Mouse (Mus musculus) intestine, embryonic 14.5 days (tissue): Measurements from ENCODE around the gene Pgs1. TPM values are rescaled to one million over a fixed set of nuclear protein-coding genes. Genes with fewer than 3 reads are reported as not detected.

Experiments used
- ATAC-seq: fragments of 200-750 bp; cut with Nextera tagmentation; replicated peaks from 2 replicates; pipeline ENCODE4 v1.8.0; 2017; ENCODE audit warnings: low read depth, moderate number of reproducible peaks, moderate TSS enrichment, moderate library complexity; ENCODE audit not compliant: low FRiP score, low TSS enrichment
- DNase-seq: peaks from one replicate; pipeline ENCODE4 v3.0.0-alpha.2; 2018; ENCODE audit warnings: low spot score
- H3K27ac ChIP-seq: fragments of 300-500 bp; sonication (generic); 2 replicates; pipeline ENCODE4 v1.5.1; 2014; ENCODE audit warnings: low read depth, mild to moderate bottlenecking, control low read depth
- H3K27me3 ChIP-seq: fragments of 300-500 bp; sonication (generic); replicated peaks from 2 replicates; pipeline ENCODE4 v1.6.1; 2014; ENCODE audit warnings: low read length, control low read depth; ENCODE audit not compliant: control insufficient read depth, insufficient read depth
- H3K36me3 ChIP-seq: fragments of 300-500 bp; sonication (generic); 2 replicates; pipeline ENCODE4 v1.6.1; 2014; ENCODE audit warnings: low read length, control low read depth; ENCODE audit not compliant: control insufficient read depth, insufficient read depth
- H3K4me1 ChIP-seq: fragments of 300-500 bp; sonication (generic); replicated peaks from 2 replicates; pipeline ENCODE4 v1.6.1; 2014; ENCODE audit warnings: low read length, control low read depth, mixed read lengths; ENCODE audit not compliant: control insufficient read depth, insufficient read depth
- H3K4me2 ChIP-seq: fragments of 300-500 bp; sonication (generic); 2 replicates; pipeline ENCODE4 v1.6.1; 2014; ENCODE audit warnings: low read length
- H3K4me3 ChIP-seq: fragments of 300-500 bp; sonication (generic); 2 replicates; pipeline ENCODE4 v1.5.1; 2014; ENCODE audit warnings: low read depth, low read length, control low read depth, mixed read lengths
- H3K9ac ChIP-seq: fragments of 300-500 bp; sonication (generic); 2 replicates; pipeline ENCODE4 v1.6.1; 2014; ENCODE audit warnings: mild to moderate bottlenecking, low read length
- H3K9me3 ChIP-seq: fragments of 300-500 bp; sonication (generic); 2 replicates; pipeline ENCODE4 v1.6.1; 2016; ENCODE audit warnings: low read length, control low read depth; ENCODE audit not compliant: control insufficient read depth
- WGBS: fragments of 180-500 bp; shearing (Covaris S2); extraction: QIAGEN DNeasy Blood & Tissue Kit; methylation state at CpG from one replicate; pipeline ENCODE4 v1.1.7; 2014; 5-methylcytosine and 5-hydroxymethylcytosine counted together
- polyA plus RNA-seq: library from polyadenylated mRNA; unstranded; fragments of >200 nt; fragmentation: Nextera tagmentation; extraction: Ambion mirVana; gene quantifications from 2 replicates; pipeline ENCODE4 v1.2.1, GENCODE M21; 2014

The Pgs1 gene
- polyA plus RNA-seq, 1 experiment from 2014 or later, result 31.6 TPM

- H3K4me2 ChIP-seq, result no peak overlapping the region
- H3K36me3 ChIP-seq, result peaks cover 4% of the 10 kb centered on the region; the same call in 1 of the 2 replicates
- no peak overlapping the region for H3K27ac ChIP-seq
- peaks cover 70% of the 10 kb centered on the region for H3K4me1 ChIP-seq
- DNase-seq, result no peak
- WGBS, result 36% methylated on average over 9 of the region's 9 CpGs
- no peak overlapping the region for H3K4me3 ChIP-seq
- no peak for ATAC-seq
- H3K9me3 ChIP-seq, result no peaks in the 10 kb centered on the region
- H3K27me3 ChIP-seq, result no peaks in the 10 kb centered on the region
- H3K9ac ChIP-seq, result no peak overlapping the region
Measured at GRCm38 (mm10) chr11:117965561-117965981, 20.5 kb upstream of the Pgs1 start.

GRCm38 (mm10) chr11:117966506-117967100 lies 19.5 kb upstream of the Pgs1 start:
- DNase-seq (no peak), ATAC-seq (no peak)
- Histone ChIP-seq H3K4me3 (peak overlapping the region; percentile 77; the same call in 1 of the 2 replicates), H3K9ac (no peak overlapping the region), H3K27me3 (no peaks in the 10 kb centered on the region), H3K4me2 (peak overlapping the region; percentile 75), H3K36me3 (peaks cover 4% of the 10 kb centered on the region; the same call in 1 of the 2 replicates), H3K4me1 (peaks cover 64% of the 10 kb centered on the region), H3K27ac (no peak overlapping the region), H3K9me3 (no peaks in the 10 kb centered on the region)
- WGBS, result 58% methylated on average over 7 of the region's 7 CpGs

- Histone ChIP-seq H3K9me3 (no peaks in the 10 kb centered on the region), H3K27ac (peak overlapping the region; percentile 97; the same call in 1 of the 2 replicates), H3K36me3 (peaks cover 4% of the 10 kb centered on the region; the same call in 1 of the 2 replicates), H3K4me3 (peak overlapping the region; percentile 77), H3K9ac (peak overlapping the region; percentile 90), H3K4me1 (peaks cover 56% of the 10 kb centered on the region), H3K4me2 (peak overlapping the region; percentile 75), H3K27me3 (0 out of 2 replicates have a peak, but pooled peaks cover under 1% of the 10 kb centered on the region)
- no peak for ATAC-seq
- no peak for DNase-seq
- WGBS, result 15% methylated on average over 34 of the region's 34 CpGs
Measured at GRCm38 (mm10) chr11:117967249-117968015, 18.7 kb upstream of the Pgs1 start.

- peaks cover 49% of the 10 kb centered on the region for H3K4me1 ChIP-seq
- H3K9ac ChIP-seq, result peak overlapping the region; percentile 90
- peak overlapping the region; percentile 97 for H3K27ac ChIP-seq
- H3K36me3 ChIP-seq, result peaks cover 4% of the 10 kb centered on the region; the same call in 1 of the 2 replicates
- H3K4me3 ChIP-seq, result peak overlapping the region; percentile 77
- ATAC-seq, result no peak
- peak overlapping the region; percentile 75 for H3K4me2 ChIP-seq
- H3K9me3 ChIP-seq, result no peaks in the 10 kb centered on the region
- WGBS, result under 1% methylated on average over 63 of the region's 64 CpGs
- DNase-seq, result peak; percentile 82
- 0 out of 2 replicates have a peak, but pooled peaks cover 3% of the 10 kb centered on the region for H3K27me3 ChIP-seq
Measured at GRCm38 (mm10) chr11:117968016-117968671, 17.9 kb upstream of the Pgs1 start.

- WGBS, result under 1% methylated on average over 31 of the region's 34 CpGs
- Histone ChIP-seq H3K27me3 (0 out of 2 replicates have a peak, but pooled peaks cover 3% of the 10 kb centered on the region), H3K27ac (peak overlapping the region; percentile 97), H3K4me3 (peak overlapping the region; percentile 77), H3K36me3 (peaks cover 4% of the 10 kb centered on the region; the same call in 1 of the 2 replicates), H3K9ac (peak overlapping the region; percentile 90), H3K9me3 (no peaks in the 10 kb centered on the region), H3K4me1 (peaks cover 46% of the 10 kb centered on the region), H3K4me2 (peak overlapping the region; percentile 75)
- ATAC-seq (no peak; the same call in 1 of the 2 replicates), DNase-seq (no peak)
Measured at GRCm38 (mm10) chr11:117968716-117969099, 17.4 kb upstream of the Pgs1 start.

- ATAC-seq (peak; percentile 94), DNase-seq (peak; percentile 98)
- Histone ChIP-seq H3K4me2 (peak overlapping the region; percentile 75), H3K27me3 (0 out of 2 replicates have a peak, but pooled peaks cover 3% of the 10 kb centered on the region), H3K4me3 (peak overlapping the region; percentile 77), H3K4me1 (peaks cover 44% of the 10 kb centered on the region), H3K9ac (peak overlapping the region; percentile 90), H3K9me3 (no peaks in the 10 kb centered on the region), H3K27ac (peak overlapping the region; percentile 97), H3K36me3 (peaks cover 4% of the 10 kb centered on the region; the same call in 1 of the 2 replicates)
- WGBS, result under 1% methylated on average over 52 of the region's 65 CpGs
Measured at GRCm38 (mm10) chr11:117969100-117969944, 16.8 kb upstream of the Pgs1 start.

- H3K9me3 ChIP-seq, result no peaks in the 10 kb centered on the region
- 0 out of 2 replicates have a peak, but pooled peaks cover 3% of the 10 kb centered on the region for H3K27me3 ChIP-seq
- peak; percentile 29 for ATAC-seq
- H3K36me3 ChIP-seq, result peaks cover 4% of the 10 kb centered on the region; the same call in 1 of the 2 replicates
- peak; percentile 100 for DNase-seq
- 8% methylated on average over 21 of the region's 21 CpGs for WGBS
- peak within 1 kb of the TSS; percentile 77 for H3K4me3 ChIP-seq
- H3K27ac ChIP-seq, result peak within 1 kb of the TSS; percentile 97
- peak within 1 kb of the TSS; percentile 75 for H3K4me2 ChIP-seq
- peaks cover 42% of the 10 kb centered on the region for H3K4me1 ChIP-seq
- peak within 1 kb of the TSS; percentile 90 for H3K9ac ChIP-seq
Measured at GRCm38 (mm10) chr11:117969945-117970872, 15.9 kb upstream of the Pgs1 start, which contains the start of gene Socs3. Gene Socs3 (minus strand): TSS chr11:117970047.
